Mouse (Mus musculus): ENCODE measurements around the gene Yae1d1.
"Not testable (repeated sequence)": the region's sequence is repeated elsewhere in the genome, so short reads cannot be mapped to it uniquely, and the experiment has no call there.

Gene Yae1d1

DNA sequence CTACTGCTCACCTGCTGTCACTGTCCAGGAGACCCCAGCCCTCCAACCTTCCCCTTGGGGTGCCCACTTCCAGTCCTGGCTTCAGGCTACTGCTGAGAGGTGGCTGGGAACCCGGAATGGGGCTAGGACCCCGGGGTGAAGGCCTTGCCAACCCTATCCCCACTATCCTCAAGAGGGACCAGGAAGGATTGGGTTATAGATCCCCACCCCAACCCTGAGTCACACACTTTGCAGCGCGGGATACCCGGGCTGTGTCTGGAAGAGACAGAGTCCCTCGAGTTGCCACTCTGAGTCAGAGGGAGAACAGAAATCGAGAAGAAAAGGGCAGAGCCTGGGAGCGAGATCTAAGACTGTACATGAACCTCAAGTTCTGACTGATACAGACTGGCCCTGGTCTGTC lies 42.6 kb downstream of the Yae1d1 start:
- DNase-seq (ENCODE audit: low read depth, low spot score); H3K27me3 ChIP-seq (ENCODE audit: control insufficient read depth, insufficient read depth, low read length, poor library complexity, severe bottlenecking); H3K36me3 ChIP-seq (ENCODE audit: control insufficient read depth, insufficient read depth, low read length, poor library complexity, severe bottlenecking): not testable (repeated sequence)

DNA sequence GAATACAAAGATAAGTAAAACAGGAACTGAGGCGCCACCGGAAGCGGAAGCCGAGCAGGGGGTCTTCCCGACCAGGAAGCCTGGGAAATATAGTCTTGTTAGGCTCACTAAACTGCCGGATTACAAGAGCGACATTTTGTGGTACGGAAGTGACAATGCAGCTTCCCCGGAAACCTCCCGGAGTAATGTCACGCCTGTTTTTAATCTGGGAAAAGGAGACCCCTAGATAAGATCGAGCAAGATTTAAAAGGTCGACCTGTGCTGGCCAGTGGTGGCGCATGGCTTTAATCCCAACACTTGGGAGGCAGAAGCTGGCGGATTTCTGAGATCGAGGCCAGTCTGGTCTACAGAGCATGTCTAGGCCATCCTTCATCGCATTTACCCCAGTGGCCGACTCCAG lies 43.6 kb downstream of the Yae1d1 start:
- no peaks in the 10 kb centered on the region for H3K27me3 ChIP-seq (ENCODE audit: control insufficient read depth, insufficient read depth, low read length, poor library complexity, severe bottlenecking)
- no peaks in the 10 kb centered on the region for H3K36me3 ChIP-seq (ENCODE audit: control insufficient read depth, insufficient read depth, low read length, poor library complexity, severe bottlenecking)
- DNase-seq (ENCODE audit: low read depth, low spot score), result no peak

GRCm38 (mm10) chr13:17944078-17944917 lies 48.9 kb downstream of the Yae1d1 start, which contains the start of gene Rala:
Gene Rala, minus strand, starts transcription at chr13:17944239.
- Histone ChIP-seq H3K27me3 (ENCODE audit: control insufficient read depth, insufficient read depth, low read length, poor library complexity, severe bottlenecking) (no peaks in the 10 kb centered on the region), H3K36me3 (ENCODE audit: control insufficient read depth, insufficient read depth, low read length, poor library complexity, severe bottlenecking) (no peaks in the 10 kb centered on the region)
- peak; percentile 89 for DNase-seq (ENCODE audit: low read depth, low spot score)

GRCm38 (mm10) chr13:17943306-17944077 lies 49.7 kb downstream of the Yae1d1 start:
- DNase-seq (ENCODE audit: low read depth, low spot score), result peak; percentile 29
- no peaks in the 10 kb centered on the region for H3K27me3 ChIP-seq (ENCODE audit: control insufficient read depth, insufficient read depth, low read length, poor library complexity, severe bottlenecking)
- H3K36me3 ChIP-seq (ENCODE audit: control insufficient read depth, insufficient read depth, low read length, poor library complexity, severe bottlenecking), result no peaks in the 10 kb centered on the region

DNA sequence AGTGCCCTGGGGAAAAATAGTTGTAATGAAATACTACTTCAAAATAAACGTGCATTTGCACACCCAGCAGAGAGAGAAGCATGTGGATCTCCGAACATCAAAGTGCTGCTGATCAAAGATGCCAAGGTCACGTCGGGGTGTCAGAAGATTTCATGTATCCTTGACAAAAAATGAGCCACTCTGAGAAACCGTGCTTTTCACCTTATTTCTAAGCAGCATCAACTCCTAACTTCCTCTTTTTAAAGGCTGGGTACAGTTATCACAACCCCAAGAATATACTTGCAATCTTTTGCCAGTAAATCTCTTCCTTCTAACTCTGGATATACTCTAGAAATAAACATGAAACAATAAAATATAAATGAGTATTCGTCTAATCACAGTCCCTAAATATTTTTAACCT lies 50.8 kb downstream of the Yae1d1 start:
- H3K36me3 ChIP-seq (ENCODE audit: control insufficient read depth, insufficient read depth, low read length, poor library complexity, severe bottlenecking), result no peaks in the 10 kb centered on the region
- H3K27me3 ChIP-seq (ENCODE audit: control insufficient read depth, insufficient read depth, low read length, poor library complexity, severe bottlenecking), result no peaks in the 10 kb centered on the region
- peak; percentile 22 for DNase-seq (ENCODE audit: low read depth, low spot score)

Measured in splenic B cell, adult 2 months (primary cell).